Mouse (Mus musculus) C2C12 (cell line): ENCODE measurements around the gene Olfr1099. TPM values are rescaled to one million over a fixed set of nuclear protein-coding genes. Genes with fewer than 3 reads are reported as not detected.

Experiments used
- H3K27me3 ChIP-seq: one replicate; pipeline ENCODE4 v1.6.1; 2011; ENCODE audit not compliant: control insufficient read depth, insufficient read depth, insufficient read length
- H3K36me3 ChIP-seq: one replicate; pipeline ENCODE4 v1.6.1; 2011; ENCODE audit not compliant: control insufficient read depth, insufficient read depth
- H3K4me3 ChIP-seq: one replicate; pipeline ENCODE4 v1.5.1; 2011; ENCODE audit warnings: mild to moderate bottlenecking, control low read depth; ENCODE audit not compliant: poor library complexity, insufficient read depth, severe bottlenecking
- H3K79me2 ChIP-seq: one replicate; pipeline ENCODE4 v1.6.1; 2011; ENCODE audit not compliant: control insufficient read depth, insufficient read depth
- H3K79me3 ChIP-seq: one replicate; pipeline ENCODE4 v1.6.1; 2011; ENCODE audit warnings: low read depth, control low read depth
- H3ac ChIP-seq: one replicate; pipeline ENCODE3; 2011; ENCODE audit warnings: low read depth; ENCODE audit not compliant: control insufficient read depth, insufficient read length
- CEBPB ChIP-seq: IDR thresholded peaks from one replicate; pipeline ENCODE4 v1.6.1; 2011; ENCODE audit warnings: low read depth, mild to moderate bottlenecking, control low read depth, moderate library complexity
- CTCF ChIP-seq: IDR thresholded peaks from one replicate; pipeline ENCODE4 v1.5.1; 2011; ENCODE audit not compliant: control insufficient read depth, insufficient read depth, insufficient read length
- FOSL1 ChIP-seq: IDR thresholded peaks from one replicate; pipeline ENCODE4 v1.8.0; 2011; ENCODE audit warnings: mild to moderate bottlenecking, low read length; ENCODE audit not compliant: poor library complexity, insufficient read depth, severe bottlenecking
- MAX ChIP-seq: IDR thresholded peaks from one replicate; pipeline ENCODE4 v1.6.1; 2011; ENCODE audit warnings: mild to moderate bottlenecking, control low read depth
- MYOD1 ChIP-seq: IDR thresholded peaks from one replicate; pipeline ENCODE4 v1.6.1; 2011; ENCODE audit warnings: low read depth; ENCODE audit not compliant: control insufficient read depth, insufficient read length
- MYOG ChIP-seq: IDR thresholded peaks from one replicate; pipeline ENCODE4 v1.6.1; 2011; ENCODE audit not compliant: control insufficient read depth, insufficient read length; ENCODE audit errors: extremely low read depth
- USF1 ChIP-seq: IDR thresholded peaks from one replicate; pipeline ENCODE4 v1.6.1; 2011; ENCODE audit warnings: low read depth, mild to moderate bottlenecking, control low read depth, moderate library complexity
- polyA plus RNA-seq: library from polyadenylated mRNA; unstranded; fragments of >200 nt; fragmentation: generic; extraction: Trizol; gene quantifications from one replicate; pipeline ENCODE4 v1.2.1, GENCODE M21; 2012; ENCODE audit warnings: missing spikeins

Olfr1099 gene
- polyA plus RNA-seq, 1 experiment: not detected

GRCm38 (mm10) chr2:86905647-86906046, 54.8 kb downstream of the Olfr1099 start:
- no peak for TF ChIP-seq USF1
- TF ChIP-seq MYOD1: no peak
- TF ChIP-seq MYOG: no peak
- TF ChIP-seq MAX: no peak
- TF ChIP-seq CEBPB: no peak
- no peak for TF ChIP-seq FOSL1
- TF ChIP-seq CTCF: no peak
- no peaks in the 10 kb centered on the region for H3K27me3 ChIP-seq
- H3K79me3 ChIP-seq: no peaks in the 10 kb centered on the region
- no peak overlapping the region for H3K4me3 ChIP-seq
- no peaks in the 10 kb centered on the region for H3K79me2 ChIP-seq
- no peak overlapping the region for H3ac ChIP-seq
- H3K36me3 ChIP-seq: no peaks in the 10 kb centered on the region

Other genes starting within 250 kb of the Olfr1099 start
- not detected for gene Olfr1089, start 227.0 kb downstream of the Olfr1099 start, polyA plus RNA-seq
- gene Olfr1090, start 201.7 kb downstream of the Olfr1099 start, polyA plus RNA-seq: not detected
- not detected for gene Olfr1093, start 178.2 kb downstream of the Olfr1099 start, polyA plus RNA-seq
- gene Olfr141, start 150.7 kb downstream of the Olfr1099 start, polyA plus RNA-seq: not detected
- not detected for gene Olfr1094, start 136.0 kb downstream of the Olfr1099 start, polyA plus RNA-seq
- gene Olfr1095, start 109.0 kb downstream of the Olfr1099 start, polyA plus RNA-seq: not detected
- gene Gm13723, start 85.9 kb downstream of the Olfr1099 start, polyA plus RNA-seq: not detected
- not detected for gene Olfr1097, start 68.5 kb downstream of the Olfr1099 start, polyA plus RNA-seq
- not detected for gene Olfr1098, start 36.1 kb downstream of the Olfr1099 start, polyA plus RNA-seq
- not detected for gene Olfr1100, start 19.3 kb upstream of the Olfr1099 start, polyA plus RNA-seq
- not detected for gene Olfr1101, start 30.5 kb upstream of the Olfr1099 start, polyA plus RNA-seq
- gene Olfr1102, start 37.7 kb upstream of the Olfr1099 start, polyA plus RNA-seq: not detected
- not detected for gene Olfr1104, start 66.4 kb upstream of the Olfr1099 start, polyA plus RNA-seq
- not detected for gene Olfr1105, start 75.8 kb upstream of the Olfr1099 start, polyA plus RNA-seq
- not detected for gene Olfr1106, start 91.6 kb upstream of the Olfr1099 start, polyA plus RNA-seq
- not detected for gene Olfr1107, start 115.1 kb upstream of the Olfr1099 start, polyA plus RNA-seq
- not detected for gene Olfr1109, start 135.3 kb upstream of the Olfr1099 start, polyA plus RNA-seq
- gene Olfr259, start 153.9 kb upstream of the Olfr1099 start, polyA plus RNA-seq: not detected
- not detected for gene Olfr1110, start 179.6 kb upstream of the Olfr1099 start, polyA plus RNA-seq
- not detected for gene Olfr1111, start 191.9 kb upstream of the Olfr1099 start, polyA plus RNA-seq
- not detected for gene Olfr1112, start 227.1 kb upstream of the Olfr1099 start, polyA plus RNA-seq
- not detected for gene Olfr1113, start 248.3 kb upstream of the Olfr1099 start, polyA plus RNA-seq